Mouse (Mus musculus) midbrain, embryonic 11.5 days (tissue): Measurements from ENCODE around the gene Chid1. TPM values are rescaled to one million over a fixed set of nuclear protein-coding genes. Genes with fewer than 3 reads are reported as not detected.

Source experiments
- ATAC-seq: fragments of 200-750 bp; cut with Nextera tagmentation; 2 replicates; pipeline ENCODE4 v1.8.0; 2017; ENCODE audit warnings: moderate TSS enrichment, moderate library complexity; ENCODE audit not compliant: low FRiP score
- DNase-seq: peaks from one replicate; pipeline ENCODE4 v3.0.0; 2015; ENCODE audit warnings: low spot score; ENCODE audit errors: missing footprints
- H3K27ac ChIP-seq: fragments of 300-500 bp; sonication (generic); 2 replicates; pipeline ENCODE4 v1.5.1; 2014; ENCODE audit warnings: low read depth, low read length
- H3K27me3 ChIP-seq: fragments of 300-500 bp; sonication (generic); 2 replicates; pipeline ENCODE4 v1.6.1; 2014; ENCODE audit warnings: mild to moderate bottlenecking, low read length, moderate library complexity, mixed read lengths; ENCODE audit not compliant: control insufficient read depth, insufficient read depth
- H3K36me3 ChIP-seq: fragments of 300-500 bp; sonication (generic); 2 replicates; pipeline ENCODE4 v1.6.1; 2014; ENCODE audit warnings: mild to moderate bottlenecking, low read length, moderate library complexity, mixed read lengths; ENCODE audit not compliant: control insufficient read depth, insufficient read depth
- H3K4me1 ChIP-seq: fragments of 300-500 bp; sonication (generic); 2 replicates; pipeline ENCODE4 v1.6.1; 2014; ENCODE audit warnings: low read length; ENCODE audit not compliant: control insufficient read depth, insufficient read depth
- H3K4me2 ChIP-seq: fragments of 300-500 bp; sonication (generic); 2 replicates; pipeline ENCODE4 v1.6.1; 2014; ENCODE audit warnings: mild to moderate bottlenecking, moderate library complexity
- H3K4me3 ChIP-seq: fragments of 300-500 bp; sonication (generic); 2 replicates; pipeline ENCODE4 v1.5.1; 2014; ENCODE audit warnings: low read depth, low read length
- H3K9ac ChIP-seq: fragments of 300-500 bp; sonication (generic); 2 replicates; pipeline ENCODE4 v1.6.1; 2014; ENCODE audit warnings: low read length
- H3K9me3 ChIP-seq: fragments of 300-500 bp; sonication (generic); 2 replicates; pipeline ENCODE4 v1.6.1; 2016; ENCODE audit warnings: low read length; ENCODE audit not compliant: control insufficient read depth
- WGBS: fragments of 180-500 bp; shearing (Covaris S2); extraction: QIAGEN DNeasy Blood & Tissue Kit; methylation state at CpG from one replicate; pipeline ENCODE4 v1.1.7; 2014; 5-methylcytosine and 5-hydroxymethylcytosine counted together
- polyA plus RNA-seq: library from polyadenylated mRNA; unstranded; fragments of >200 nt; fragmentation: Nextera tagmentation; extraction: Ambion mirVana; gene quantifications from 2 replicates; pipeline ENCODE4 v1.2.1, GENCODE M21; 2014

The Chid1 gene
- polyA plus RNA-seq, 1 experiment from 2014 or later = 23.3 TPM

- Histone ChIP-seq H3K4me2 (no peak overlapping the region), H3K9me3 (no peaks in the 10 kb centered on the region), H3K4me1 (peaks cover 32% of the 10 kb centered on the region), H3K36me3 (peaks cover 8% of the 10 kb centered on the region; the same call in 1 of the 2 replicates), H3K9ac (no peak overlapping the region), H3K4me3 (no peak overlapping the region), H3K27me3 (peaks cover 11% of the 10 kb centered on the region), H3K27ac (no peak overlapping the region)
- DNase-seq (peak; percentile 51), ATAC-seq (no peak)
- WGBS = 84% methylated on average over 1 of the region's 1 CpGs
Observed at GRCm38 (mm10) chr7:141471236-141471635, 68.4 kb downstream of the Chid1 start.

GRCm38 (mm10) chr7:141470637-141470944 is 69.1 kb downstream of the Chid1 start:
- no peak overlapping the region for H3K27ac ChIP-seq
- ATAC-seq = no peak
- H3K4me1 ChIP-seq = peaks cover 32% of the 10 kb centered on the region
- no peak overlapping the region for H3K4me2 ChIP-seq
- H3K4me3 ChIP-seq = no peak overlapping the region
- H3K27me3 ChIP-seq = peaks cover 15% of the 10 kb centered on the region
- H3K36me3 ChIP-seq = peaks cover 8% of the 10 kb centered on the region; the same call in 1 of the 2 replicates
- DNase-seq = peak; percentile 49
- 91% methylated on average over 10 of the region's 10 CpGs for WGBS
- H3K9ac ChIP-seq = no peak overlapping the region
- no peaks in the 10 kb centered on the region for H3K9me3 ChIP-seq

- Histone ChIP-seq H3K4me2 (peak overlapping the region; percentile 72), H3K36me3 (peaks cover 8% of the 10 kb centered on the region; the same call in 1 of the 2 replicates), H3K9me3 (no peaks in the 10 kb centered on the region), H3K27me3 (peaks cover 20% of the 10 kb centered on the region), H3K9ac (0 out of 2 replicates have a peak overlapping the region, but pooled peaks have one; percentile 12), H3K27ac (no peak overlapping the region), H3K4me3 (0 out of 2 replicates have a peak overlapping the region, but pooled peaks have one; percentile 7), H3K4me1 (peaks cover 32% of the 10 kb centered on the region)
- 92% methylated on average over 18 of the region's 18 CpGs for WGBS
- DNase-seq (no peak), ATAC-seq (no peak)
Observed at GRCm38 (mm10) chr7:141469901-141470636, 69.6 kb downstream of the Chid1 start.

- H3K4me2 ChIP-seq = peak overlapping the region; percentile 72
- H3K9ac ChIP-seq = peak overlapping the region; percentile 81; the same call in 1 of the 2 replicates
- WGBS = 53% methylated on average over 6 of the region's 6 CpGs
- peak overlapping the region; percentile 7 for H3K4me3 ChIP-seq
- peaks cover 34% of the 10 kb centered on the region for H3K4me1 ChIP-seq
- ATAC-seq = no peak
- H3K27me3 ChIP-seq = peaks cover 27% of the 10 kb centered on the region
- H3K36me3 ChIP-seq = peaks cover 8% of the 10 kb centered on the region; the same call in 1 of the 2 replicates
- DNase-seq = peak; percentile 76
- H3K27ac ChIP-seq = no peak overlapping the region
- no peaks in the 10 kb centered on the region for H3K9me3 ChIP-seq
Observed at GRCm38 (mm10) chr7:141469352-141469751, 70.3 kb downstream of the Chid1 start.

GRCm38 (mm10) chr7:141468522-141469211 is 71.0 kb downstream of the Chid1 start:
- H3K4me3 ChIP-seq = peak overlapping the region; percentile 68
- WGBS = 28% methylated on average over 8 of the region's 8 CpGs
- peak; percentile 81 for ATAC-seq

GRCm38 (mm10) chr7:141468164-141468521 is 71.5 kb downstream of the Chid1 start:
- peak overlapping the region; percentile 81 for H3K9ac ChIP-seq
- H3K4me2 ChIP-seq = peak overlapping the region; percentile 72
- peak overlapping the region; percentile 68 for H3K4me3 ChIP-seq
- no peaks in the 10 kb centered on the region for H3K9me3 ChIP-seq
- peak overlapping the region; percentile 66 for H3K27ac ChIP-seq
- ATAC-seq (0 out of 2 replicates have a peak, but pooled peaks have one; percentile 8), DNase-seq (peak; percentile 90)
- peaks cover 8% of the 10 kb centered on the region; the same call in 1 of the 2 replicates for H3K36me3 ChIP-seq
- WGBS = 28% methylated on average over 5 of the region's 5 CpGs
- H3K4me1 ChIP-seq = peaks cover 25% of the 10 kb centered on the region
- peaks cover 39% of the 10 kb centered on the region for H3K27me3 ChIP-seq

More at GRCm38 (mm10) chr7:141468522-141469211, 71.0 kb downstream of the Chid1 start:
- H3K36me3 ChIP-seq = peaks cover 8% of the 10 kb centered on the region; the same call in 1 of the 2 replicates
- peak overlapping the region; percentile 81 for H3K9ac ChIP-seq
- H3K27ac ChIP-seq = peak overlapping the region; percentile 66
- H3K4me1 ChIP-seq = peaks cover 27% of the 10 kb centered on the region
- peak; percentile 90 for DNase-seq
- peaks cover 34% of the 10 kb centered on the region for H3K27me3 ChIP-seq
- no peaks in the 10 kb centered on the region for H3K9me3 ChIP-seq
- peak overlapping the region; percentile 72 for H3K4me2 ChIP-seq

GRCm38 (mm10) chr7:141467230-141468030 is 72.2 kb downstream of the Chid1 start, which contains the start of gene Cd151:
Gene Cd151 (plus strand): TSS chr7:141467392.
- H3K27ac ChIP-seq = peak within 1 kb of the TSS; percentile 66
- peak; percentile 77 for ATAC-seq
- H3K4me2 ChIP-seq = peak within 1 kb of the TSS; percentile 72
- H3K4me1 ChIP-seq = peaks cover 25% of the 10 kb centered on the region
- under 1% methylated on average over 52 of the region's 52 CpGs for WGBS
- no peaks in the 10 kb centered on the region for H3K9me3 ChIP-seq
- H3K4me3 ChIP-seq = peak within 1 kb of the TSS; percentile 68
- peak; percentile 98 for DNase-seq
- peak within 1 kb of the TSS; percentile 81 for H3K9ac ChIP-seq
- H3K27me3 ChIP-seq = peaks cover 46% of the 10 kb centered on the region
- H3K36me3 ChIP-seq = peaks cover 5% of the 10 kb centered on the region; the same call in 1 of the 2 replicates

GRCm38 (mm10) chr7:141466607-141467148 is 73.0 kb downstream of the Chid1 start:
- DNase-seq = peak; percentile 84
- H3K4me1 ChIP-seq = peaks cover 29% of the 10 kb centered on the region
- peaks cover 54% of the 10 kb centered on the region for H3K27me3 ChIP-seq
- H3K9me3 ChIP-seq = no peaks in the 10 kb centered on the region
- WGBS = 58% methylated on average over 10 of the region's 10 CpGs
- H3K36me3 ChIP-seq = peaks cover 2% of the 10 kb centered on the region; the same call in 1 of the 2 replicates
- peak overlapping the region; percentile 72 for H3K4me2 ChIP-seq
- peak overlapping the region; percentile 81; the same call in 1 of the 2 replicates for H3K9ac ChIP-seq
- peak overlapping the region; percentile 68 for H3K4me3 ChIP-seq
- ATAC-seq = no peak
- H3K27ac ChIP-seq = no peak overlapping the region
